Mouse (Mus musculus) thymus, adult 2 months (tissue): ENCODE data around the gene Nceh1. TPM values are rescaled to one million over a fixed set of nuclear protein-coding genes. Genes with fewer than 3 reads are reported as not detected.

Source experiments
- DNase-seq: peaks from one replicate; pipeline ENCODE4 v3.0.0; 2021
- H3K27ac ChIP-seq: fragments of 200-500 bp; 2 replicates; pipeline ENCODE4 v1.5.1; 2012; ENCODE audit warnings: low read length, control low read depth; ENCODE audit not compliant: control insufficient read depth, insufficient read depth
- H3K27me3 ChIP-seq: fragments of 200-500 bp; 2 replicates; pipeline ENCODE4 v1.6.1; 2012; ENCODE audit warnings: mild to moderate bottlenecking, low read length, moderate library complexity, mixed read lengths; ENCODE audit not compliant: control insufficient read depth, insufficient read depth
- H3K36me3 ChIP-seq: fragments of 200-500 bp; 2 replicates; pipeline ENCODE4 v1.6.1; 2012; ENCODE audit warnings: mild to moderate bottlenecking, low read length, moderate library complexity; ENCODE audit not compliant: control insufficient read depth, insufficient read depth
- H3K4me1 ChIP-seq: fragments of 200-500 bp; replicated peaks from 2 replicates; pipeline ENCODE4 v1.6.1; 2012; ENCODE audit warnings: low read length; ENCODE audit not compliant: control insufficient read depth, insufficient read depth
- H3K4me3 ChIP-seq: fragments of 200-500 bp; 2 replicates; pipeline ENCODE4 v1.5.1; 2012; ENCODE audit warnings: mild to moderate bottlenecking, low read length, control low read depth, moderate library complexity; ENCODE audit not compliant: control insufficient read depth, insufficient read depth
- CTCF ChIP-seq: fragments of 200-500 bp; IDR thresholded peaks from 2 replicates; pipeline ENCODE4 v1.5.1; 2012; ENCODE audit warnings: mild to moderate bottlenecking, control low read depth, low read length, moderate library complexity, borderline replicate concordance; ENCODE audit not compliant: control insufficient read depth, poor library complexity, insufficient read depth; ENCODE audit errors: extremely low read depth
- POLR2A ChIP-seq: fragments of 200-500 bp; IDR thresholded peaks from 2 replicates; pipeline ENCODE4 v1.6.1; 2012; ENCODE audit warnings: mild to moderate bottlenecking, low read length, control low read depth, moderate library complexity; ENCODE audit not compliant: control insufficient read depth, poor library complexity, insufficient read depth; ENCODE audit errors: extremely low read depth
- WGBS: fragments of 180-500 bp; shearing (Covaris S2); methylation state at CpG from one replicate; pipeline ENCODE4 v1.1.7; 2018; 5-methylcytosine and 5-hydroxymethylcytosine counted together
- polyA plus RNA-seq: library from polyadenylated mRNA; depleted of rRNA; stranded (reverse); fragments of >200 nt; gene quantifications from 2 replicates; pipeline ENCODE4 v1.2.3, GENCODE M21; 2012

Nceh1 gene
- polyA plus RNA-seq, 1 experiment = 40.5 TPM

GRCm38 (mm10) chr3:27154280-27154679 is 28.5 kb upstream of the Nceh1 start:
- no peak for DNase-seq
- Histone ChIP-seq H3K27me3 (no peaks in the 10 kb centered on the region), H3K4me1 (peaks cover 6% of the 10 kb centered on the region), H3K4me3 (no peak overlapping the region), H3K36me3 (peaks cover 4% of the 10 kb centered on the region; the same call in 1 of the 2 replicates), H3K27ac (peak overlapping the region; percentile 4; the same call in 1 of the 2 replicates)
- TF ChIP-seq CTCF = no peak
- no peak for TF ChIP-seq POLR2A
- WGBS = 84% methylated on average over 2 of the region's 2 CpGs

DNA sequence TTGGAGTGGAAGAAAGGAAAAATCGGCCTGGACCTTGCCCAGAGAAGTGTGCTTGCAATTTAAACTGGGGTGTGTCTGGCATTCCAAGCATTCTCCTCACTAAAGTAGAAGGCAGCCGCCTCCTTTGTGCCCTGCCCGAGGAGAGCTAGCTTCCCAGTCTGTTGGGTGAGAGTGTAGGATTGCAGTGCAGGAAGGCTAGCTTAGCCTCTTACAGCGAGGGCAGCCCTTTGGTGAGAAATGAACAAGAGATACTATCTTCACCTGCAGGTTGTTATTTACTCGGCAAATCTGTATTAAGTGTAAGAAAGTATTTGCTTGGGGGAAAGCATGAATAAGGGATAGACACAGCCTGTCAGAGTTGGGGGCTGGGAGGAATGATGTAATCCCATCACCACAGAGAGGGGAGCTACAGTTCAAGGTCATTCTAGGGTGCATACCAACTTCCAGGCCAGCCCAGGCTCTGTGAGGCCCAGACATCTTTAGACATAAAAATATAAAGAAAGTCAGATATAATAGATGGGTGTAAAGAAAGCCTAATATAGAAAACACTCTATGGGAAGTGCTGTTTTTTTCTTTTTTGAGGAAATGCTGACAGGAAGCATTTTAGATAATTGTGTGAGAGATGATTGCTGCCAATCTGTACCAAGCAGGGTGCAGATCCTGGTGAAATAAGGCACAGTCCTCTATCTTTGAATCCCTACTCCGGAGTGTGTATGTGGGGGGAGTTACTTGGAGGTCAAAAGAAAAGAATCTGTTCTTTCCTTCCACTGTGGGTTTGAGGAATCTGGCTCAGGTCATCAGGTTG is 27.5 kb upstream of the Nceh1 start:
- WGBS = 57% methylated on average over 6 of the region's 6 CpGs
- TF ChIP-seq CTCF = no peak
- no peak for TF ChIP-seq POLR2A
- Histone ChIP-seq H3K27me3 (no peaks in the 10 kb centered on the region), H3K36me3 (no peaks in the 10 kb centered on the region; the same call in 1 of the 2 replicates), H3K4me1 (peaks cover 6% of the 10 kb centered on the region), H3K27ac (peak overlapping the region; percentile 39; the same call in 1 of the 2 replicates), H3K4me3 (no peak overlapping the region)
- DNase-seq = peak; percentile 17

DNA sequence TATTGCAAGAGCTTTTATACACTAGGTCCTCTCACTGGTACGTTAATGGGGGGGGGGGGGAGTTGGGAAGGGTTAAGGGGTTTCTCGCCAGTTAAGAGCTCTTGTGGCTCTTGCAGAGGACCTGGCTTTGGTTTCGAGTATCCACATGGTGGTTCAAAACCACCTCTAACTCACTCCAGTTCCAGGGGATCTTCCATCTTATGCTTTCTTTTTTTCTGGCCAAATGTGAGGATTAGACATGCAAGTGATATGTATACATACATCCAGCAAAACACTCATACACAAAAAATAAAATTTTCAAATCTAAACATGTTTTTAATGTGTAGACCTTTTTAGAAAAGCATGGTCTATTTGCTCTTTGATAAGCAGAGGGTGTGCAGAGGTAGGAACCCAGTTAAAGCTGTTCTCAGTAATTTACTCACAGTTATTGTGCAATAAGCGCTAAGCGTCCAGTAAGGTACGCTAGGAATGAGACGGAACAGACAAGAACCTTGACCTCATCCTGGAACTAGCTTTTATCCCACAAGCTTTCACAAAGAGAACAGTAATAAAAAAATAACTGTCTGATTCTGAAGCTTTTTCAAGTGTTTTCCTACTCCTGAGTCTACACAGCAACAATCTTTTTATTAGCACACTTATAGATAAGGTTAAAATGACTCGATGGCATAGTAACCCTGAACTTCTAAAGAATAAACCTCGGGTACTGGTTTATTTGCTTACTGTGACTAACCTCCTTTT is 26.7 kb upstream of the Nceh1 start:
- no peak for DNase-seq
- no peak overlapping the region for H3K4me3 ChIP-seq
- peaks cover 6% of the 10 kb centered on the region for H3K4me1 ChIP-seq
- H3K36me3 ChIP-seq = no peaks in the 10 kb centered on the region
- no peak overlapping the region for H3K27ac ChIP-seq
- TF ChIP-seq CTCF (no peak), POLR2A (no peak)
- WGBS = 85% methylated on average over 9 of the region's 9 CpGs
- H3K27me3 ChIP-seq = no peaks in the 10 kb centered on the region

DNA sequence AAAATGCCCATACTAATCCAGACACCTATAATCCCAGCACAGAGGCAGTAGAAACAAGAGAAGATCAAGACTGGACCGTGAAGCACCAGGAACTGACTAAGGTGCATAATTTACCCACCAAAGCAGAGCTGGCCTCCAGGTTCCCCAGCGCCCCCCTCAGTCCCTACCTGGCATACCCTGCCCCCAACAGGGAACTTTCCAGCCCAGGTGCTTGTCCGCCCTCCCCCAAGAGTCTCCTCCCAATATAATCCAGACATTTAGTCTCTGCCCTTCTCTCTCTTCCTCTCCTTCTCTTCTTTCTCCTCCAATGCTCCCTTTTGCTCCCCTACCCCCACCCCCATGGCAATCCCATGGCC is 26.2 kb upstream of the Nceh1 start:
- DNase-seq = no peak
- Histone ChIP-seq H3K36me3 (no peaks in the 10 kb centered on the region), H3K27me3 (no peaks in the 10 kb centered on the region), H3K4me3 (no peak overlapping the region), H3K27ac (no peak overlapping the region), H3K4me1 (peaks cover 6% of the 10 kb centered on the region)
- TF ChIP-seq POLR2A (no peak), CTCF (no peak)
- WGBS = 93% methylated on average over 3 of the region's 3 CpGs

DNA sequence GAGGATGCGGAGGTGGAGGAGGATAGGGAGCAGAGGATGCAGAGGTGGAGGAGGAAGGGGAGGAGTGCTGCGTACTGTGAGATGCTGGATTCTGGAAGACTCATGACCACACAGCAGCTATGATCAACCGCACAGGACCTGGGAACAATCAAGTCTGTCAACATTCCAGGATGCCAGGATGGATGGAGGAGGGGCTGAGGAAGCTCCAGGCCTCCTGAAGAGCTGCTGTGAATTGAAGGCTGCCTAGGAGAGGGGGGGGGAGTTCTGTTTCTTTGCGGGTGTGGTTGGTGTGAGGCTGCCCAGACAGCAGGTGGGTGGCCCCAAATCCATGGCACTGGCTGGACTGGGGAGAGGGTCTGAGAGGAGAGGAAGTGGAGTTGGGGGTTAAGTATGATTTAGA is 23.9 kb upstream of the Nceh1 start:
- WGBS = 79% methylated on average over 4 of the region's 4 CpGs
- peaks cover 4% of the 10 kb centered on the region for H3K4me1 ChIP-seq
- H3K36me3 ChIP-seq = no peaks in the 10 kb centered on the region
- no peak for DNase-seq
- H3K27ac ChIP-seq = no peak overlapping the region
- TF ChIP-seq CTCF (no peak), POLR2A (no peak)
- no peak overlapping the region for H3K4me3 ChIP-seq
- no peaks in the 10 kb centered on the region for H3K27me3 ChIP-seq

DNA sequence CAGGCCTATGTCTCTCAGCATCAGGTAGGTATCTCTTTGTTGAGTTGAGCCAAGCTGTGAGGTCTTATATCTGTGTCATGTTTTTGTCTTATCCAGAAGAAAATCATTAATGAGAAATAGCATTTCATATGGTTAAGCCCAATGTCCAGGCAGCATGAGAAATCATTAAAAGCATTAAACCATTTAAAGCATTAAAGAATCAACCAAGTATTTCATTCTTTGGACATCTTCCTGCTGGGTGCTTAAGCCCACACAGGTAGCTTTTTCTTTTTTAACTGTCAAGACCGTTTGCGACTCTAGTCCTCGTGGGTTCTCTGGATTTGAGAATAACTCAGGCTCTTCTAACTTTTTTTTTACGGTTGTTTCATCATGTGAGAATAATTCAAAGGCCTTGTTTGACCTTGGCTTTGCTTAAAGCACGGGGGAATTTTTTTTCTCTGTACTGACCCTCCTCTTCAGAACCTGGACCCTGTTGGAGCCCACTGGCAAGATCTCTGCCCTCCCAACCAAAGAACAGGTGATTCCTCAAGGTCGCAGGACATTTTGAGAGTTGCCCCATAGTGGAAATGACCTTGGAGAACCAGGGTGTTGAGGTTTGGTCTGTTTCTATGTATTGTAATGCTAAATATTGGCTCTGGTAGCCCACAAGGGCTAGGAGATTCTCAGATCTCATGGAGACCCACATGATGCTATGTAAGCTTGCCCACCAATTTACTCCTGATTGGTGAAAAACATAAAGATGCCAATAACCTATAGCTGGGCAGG is 20.9 kb upstream of the Nceh1 start:
- Histone ChIP-seq H3K36me3 (no peaks in the 10 kb centered on the region), H3K4me1 (no peaks in the 10 kb centered on the region), H3K27ac (no peak overlapping the region), H3K27me3 (no peaks in the 10 kb centered on the region), H3K4me3 (no peak overlapping the region)
- TF ChIP-seq POLR2A (no peak), CTCF (no peak)
- 92% methylated on average over 6 of the region's 6 CpGs for WGBS
- DNase-seq = no peak
